Mouse (Mus musculus): Measurements from ENCODE around the gene Dnajb14. TPM values are rescaled to one million over a fixed set of nuclear protein-coding genes. Genes with fewer than 3 reads are reported as not detected.

Gene Dnajb14
- polyA plus RNA-seq, 1 experiment = 2.5 TPM

GRCm38 (mm10) chr3:137861436-137861835, 6.0 kb upstream of the Dnajb14 start:
- peaks cover 6% of the 10 kb centered on the region for H3K79me2 ChIP-seq (ENCODE audit: control insufficient read depth, insufficient read depth)

GRCm38 (mm10) chr3:137862600-137862999, 4.9 kb upstream of the Dnajb14 start:
- Histone ChIP-seq H3K4me2 (ENCODE audit: low read depth) (no peak overlapping the region), H3K4me3 (no peak overlapping the region), H3K27me3 (ENCODE audit: control insufficient read depth, insufficient read depth, insufficient read length) (no peaks in the 10 kb centered on the region), H3K79me2 (ENCODE audit: control insufficient read depth, insufficient read depth) (peaks cover 6% of the 10 kb centered on the region), H3ac (ENCODE audit: control insufficient read depth, insufficient read length) (no peak overlapping the region), H3K36me3 (ENCODE audit: control insufficient read depth, insufficient read depth) (peaks cover 10% of the 10 kb centered on the region)
- TF ChIP-seq REST (IDR thresholded peaks at IDR 0.05; ENCODE audit: insufficient read depth, insufficient read length) (no peak), SRF (IDR thresholded peaks at IDR 0.05; ENCODE audit: control insufficient read depth, insufficient read length, low read depth) (no peak), MYOD1 (IDR thresholded peaks at IDR 0.05; ENCODE audit: control insufficient read depth in 1 of 3, insufficient read length in 2 of 3, low read depth in 2 of 3) (no peak), POLR2A (IDR thresholded peaks at IDR 0.05; ENCODE audit: insufficient read length, low read depth) (no peak), CEBPB (IDR thresholded peaks at IDR 0.05; ENCODE audit: insufficient read depth, poor library complexity, severe bottlenecking) (no peak), MAX (IDR thresholded peaks at IDR 0.05; ENCODE audit: low read depth) (no peak), POLR2AphosphoS2 (IDR thresholded peaks at IDR 0.05; ENCODE audit: insufficient read length, low read depth) (no peak), TCF12 (IDR thresholded peaks at IDR 0.05; ENCODE audit: insufficient read depth, poor library complexity, severe bottlenecking) (no peak), E2F4 (IDR thresholded peaks at IDR 0.05; ENCODE audit: insufficient read depth) (no peak), TCF3 (IDR thresholded peaks at IDR 0.05; ENCODE audit: insufficient read length, low read depth) (no peak), USF1 (IDR thresholded peaks at IDR 0.05; ENCODE audit: low read depth) (no peak)

More at GRCm38 (mm10) chr3:137861436-137861835, 6.0 kb upstream of the Dnajb14 start:
- Histone ChIP-seq H3K27me3 (ENCODE audit: control insufficient read depth, insufficient read depth, insufficient read length) (no peaks in the 10 kb centered on the region), H3K4me2 (ENCODE audit: low read depth) (no peak overlapping the region), H3ac (ENCODE audit: control insufficient read depth, insufficient read length) (no peak overlapping the region), H3K36me3 (ENCODE audit: control insufficient read depth, insufficient read depth) (peaks cover 6% of the 10 kb centered on the region), H3K4me3 (no peak overlapping the region)
- no peak for TF ChIP-seq SRF (IDR thresholded peaks at IDR 0.05; ENCODE audit: control insufficient read depth, insufficient read length, low read depth)

GRCm38 (mm10) chr3:137863330-137864123, 3.9 kb upstream of the Dnajb14 start:
- Histone ChIP-seq H3K4me2 (ENCODE audit: low read depth) (peak overlapping the region; percentile 75), H3K36me3 (ENCODE audit: control insufficient read depth, insufficient read depth) (peaks cover 10% of the 10 kb centered on the region), H3K27me3 (ENCODE audit: control insufficient read depth, insufficient read depth, insufficient read length) (no peaks in the 10 kb centered on the region), H3K79me2 (ENCODE audit: control insufficient read depth, insufficient read depth) (peaks cover 9% of the 10 kb centered on the region), H3ac (ENCODE audit: control insufficient read depth, insufficient read length) (peak overlapping the region; percentile 84), H3K4me3 (peak overlapping the region; percentile 67)
- TF ChIP-seq TCF3 (IDR thresholded peaks at IDR 0.05; ENCODE audit: insufficient read length, low read depth) (no peak), SRF (IDR thresholded peaks at IDR 0.05; ENCODE audit: control insufficient read depth, insufficient read length, low read depth) (no peak), POLR2AphosphoS2 (IDR thresholded peaks at IDR 0.05; ENCODE audit: insufficient read length, low read depth) (no peak), CEBPB (IDR thresholded peaks at IDR 0.05; ENCODE audit: insufficient read depth, poor library complexity, severe bottlenecking) (no peak), MAX (IDR thresholded peaks at IDR 0.05; ENCODE audit: low read depth) (no peak), E2F4 (IDR thresholded peaks at IDR 0.05; ENCODE audit: insufficient read depth) (no peak), USF1 (IDR thresholded peaks at IDR 0.05; ENCODE audit: low read depth) (no peak), TCF12 (IDR thresholded peaks at IDR 0.05; ENCODE audit: insufficient read depth, poor library complexity, severe bottlenecking) (no peak), POLR2A (IDR thresholded peaks at IDR 0.05; ENCODE audit: insufficient read length, low read depth) (no peak), MYOG (IDR thresholded peaks at IDR 0.05; ENCODE audit: control insufficient read depth in 1 of 3, insufficient read depth in 1 of 3, insufficient read length in 2 of 3, low read depth in 2 of 3) (no peak), MYOD1 (IDR thresholded peaks at IDR 0.05; ENCODE audit: control insufficient read depth in 1 of 3, insufficient read length in 2 of 3, low read depth in 2 of 3) (no peak), REST (IDR thresholded peaks at IDR 0.05; ENCODE audit: insufficient read depth, insufficient read length) (no peak)

DNA sequence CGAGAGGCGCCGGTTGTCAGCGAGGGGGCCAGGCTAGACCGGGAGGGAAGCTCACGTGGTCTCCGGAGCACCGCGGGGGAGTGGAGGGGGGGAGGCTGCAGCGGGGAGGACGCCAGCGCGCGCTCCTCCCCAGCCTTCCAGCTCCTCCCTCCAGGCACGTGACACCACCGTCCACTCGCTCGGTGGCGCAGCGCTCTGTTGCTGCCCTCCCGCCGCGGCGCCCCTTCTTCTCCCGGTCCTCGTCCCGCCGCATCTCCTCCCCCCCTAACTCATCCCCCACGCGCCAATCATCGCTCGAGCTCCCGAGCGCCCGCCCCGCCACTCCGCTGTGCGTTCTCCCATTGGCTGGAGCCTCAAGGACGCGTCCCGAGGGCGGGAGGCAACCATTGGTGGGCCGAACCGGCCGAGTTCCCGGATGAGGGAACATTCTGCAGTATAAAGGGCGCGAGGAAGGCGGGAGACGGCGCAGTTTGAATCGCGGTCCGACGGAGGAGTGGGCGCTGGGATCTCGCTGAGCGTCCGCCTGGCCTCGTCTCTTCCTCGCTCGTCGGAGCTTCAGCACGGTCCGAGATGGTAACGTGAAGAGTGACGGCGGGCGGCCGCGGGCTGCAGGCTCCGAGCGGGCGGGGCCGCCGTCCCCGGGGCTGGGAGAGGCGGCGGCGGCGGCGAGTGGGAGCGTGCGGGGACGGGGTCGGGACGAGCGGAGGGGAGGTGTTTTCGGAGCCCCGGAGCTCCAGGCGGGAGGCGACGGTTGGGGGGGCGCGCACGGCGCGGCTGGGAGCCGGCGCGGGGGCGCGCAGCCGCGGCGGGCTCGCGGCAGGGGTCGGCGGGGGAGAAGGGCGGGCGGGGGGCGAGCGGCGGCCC, 3.1 kb upstream of the Dnajb14 start, which contains the start of gene H2afz:
Gene H2afz, plus strand, starts transcription at position 364 of the 864 bp plus-strand sequence.
- H3K4me3 ChIP-seq = peak within 1 kb of the TSS; percentile 67
- no peaks in the 10 kb centered on the region for H3K27me3 ChIP-seq (ENCODE audit: control insufficient read depth, insufficient read depth, insufficient read length)
- peaks cover 10% of the 10 kb centered on the region for H3K36me3 ChIP-seq (ENCODE audit: control insufficient read depth, insufficient read depth)
- peaks cover 15% of the 10 kb centered on the region for H3K79me2 ChIP-seq (ENCODE audit: control insufficient read depth, insufficient read depth)
- H3K4me2 ChIP-seq (ENCODE audit: low read depth) = peak within 1 kb of the TSS; percentile 77
- H3ac ChIP-seq (ENCODE audit: control insufficient read depth, insufficient read length) = peak within 1 kb of the TSS; percentile 84
- no peak for TF ChIP-seq CEBPB (IDR thresholded peaks at IDR 0.05; ENCODE audit: insufficient read depth, poor library complexity, severe bottlenecking)
- peak; percentile 72 for TF ChIP-seq POLR2A (IDR thresholded peaks at IDR 0.05; ENCODE audit: insufficient read length, low read depth)
- peak; percentile 83 for TF ChIP-seq POLR2AphosphoS2 (IDR thresholded peaks at IDR 0.05; ENCODE audit: insufficient read length, low read depth)
- TF ChIP-seq SRF (IDR thresholded peaks at IDR 0.05; ENCODE audit: control insufficient read depth, insufficient read length, low read depth) = no peak
- no peak for TF ChIP-seq REST (IDR thresholded peaks at IDR 0.05; ENCODE audit: insufficient read depth, insufficient read length)
- TF ChIP-seq TCF12 (IDR thresholded peaks at IDR 0.05; ENCODE audit: insufficient read depth, poor library complexity, severe bottlenecking) = no peak
- TF ChIP-seq USF1 (IDR thresholded peaks at IDR 0.05; ENCODE audit: low read depth) = peak; percentile 84
- TF ChIP-seq TCF3 (IDR thresholded peaks at IDR 0.05; ENCODE audit: insufficient read length, low read depth) = no peak
- peak in 1 of 3 experiments; percentile 39 for TF ChIP-seq MYOG (IDR thresholded peaks at IDR 0.05; ENCODE audit: control insufficient read depth in 1 of 3, insufficient read depth in 1 of 3, insufficient read length in 2 of 3, low read depth in 2 of 3)
- peak; percentile 91 for TF ChIP-seq E2F4 (IDR thresholded peaks at IDR 0.05; ENCODE audit: insufficient read depth)
- TF ChIP-seq MYOD1 (IDR thresholded peaks at IDR 0.05; ENCODE audit: control insufficient read depth in 1 of 3, insufficient read length in 2 of 3, low read depth in 2 of 3) = peak in 1 of 3 experiments; percentile 15
- no peak for TF ChIP-seq MAX (IDR thresholded peaks at IDR 0.05; ENCODE audit: low read depth)

Measured in myocyte (in vitro differentiated cells).